Mouse (Mus musculus): ENCODE results near the gene Noct. TPM values are rescaled to one million over a fixed set of nuclear protein-coding genes. Genes with fewer than 3 reads are reported as not detected.

Noct gene
- total and polyA plus RNA-seq, 3 experiments: 8.7 to 13.8 (median 12.0) TPM

DNA sequence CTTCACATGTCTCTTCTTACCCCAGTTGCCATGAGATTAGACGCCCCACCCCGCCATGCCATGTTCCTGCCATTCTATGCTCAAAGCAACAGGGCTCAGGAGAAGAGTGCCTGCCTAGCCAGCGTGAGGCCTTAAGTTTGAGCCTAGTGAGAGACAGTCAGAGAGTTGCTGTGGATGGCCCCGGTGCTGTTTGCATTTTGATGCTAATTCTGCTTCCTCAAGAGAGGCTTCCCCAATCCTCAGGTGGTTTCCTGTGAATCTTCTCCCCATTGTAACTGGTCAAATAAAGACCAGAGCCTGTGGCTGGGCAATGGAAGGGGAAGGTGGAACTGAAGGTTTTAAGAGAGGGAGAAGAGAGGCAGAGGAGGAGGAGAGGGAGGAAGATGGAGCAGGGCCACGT is 15.6 kb upstream of the Noct start (continued):
- TF ChIP-seq MEF2A (IDR thresholded peaks at IDR 0.05; ENCODE audit: borderline replicate concordance, low read depth, low read length) (no peak), MYC (IDR thresholded peaks at IDR 0.05; ENCODE audit: low read depth, low read length) (no peak), POLR2AphosphoS2 (IDR thresholded peaks at IDR 0.05; ENCODE audit: low read depth, low read length) (no peak)

DNA sequence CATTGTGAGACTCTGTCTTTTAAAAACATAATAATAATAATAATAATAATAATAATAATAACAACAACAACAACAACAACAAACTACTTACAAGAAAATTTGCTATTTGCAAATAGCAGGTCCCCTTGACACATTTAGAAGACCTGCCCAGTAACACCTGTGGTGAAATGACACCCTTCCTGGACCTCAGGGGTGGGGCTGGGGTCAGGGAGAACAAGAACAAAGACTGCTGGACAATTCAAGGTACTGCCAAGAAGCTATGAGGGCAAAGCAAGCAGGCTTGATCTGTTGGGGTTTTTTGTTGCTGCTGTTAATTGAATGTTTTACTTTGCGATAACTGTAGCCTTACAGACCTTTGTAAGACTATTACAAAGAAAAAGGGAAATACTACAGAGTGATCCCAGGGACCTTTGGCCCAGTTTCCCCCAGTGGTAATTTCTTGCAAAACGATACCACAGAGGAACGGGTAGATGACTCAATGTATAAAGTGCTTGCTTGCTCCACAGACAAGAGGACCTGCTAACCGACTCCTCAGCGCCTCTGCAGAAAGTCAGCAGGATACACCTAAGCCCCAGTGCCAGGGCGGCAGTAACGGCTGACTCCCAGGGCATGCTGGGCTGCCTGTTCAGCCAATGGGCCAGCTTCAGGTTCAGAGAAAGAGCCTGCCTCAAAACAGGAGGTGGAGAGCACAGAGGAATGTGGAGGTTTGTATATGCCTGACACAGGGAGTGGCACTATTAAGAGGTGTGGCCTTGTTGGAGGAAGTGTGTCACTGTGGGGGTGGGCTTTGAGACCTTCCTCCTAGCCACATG is 14.5 kb upstream of the Noct start:
- no peak overlapping the region for H3K4me3 ChIP-seq (replicated peaks in 1 of 3; ENCODE audit: low read depth in 2 of 3, low read length in 2 of 3, poor library complexity in 1 of 3)
- dilution Hi-C loops (cut with MboI; ENCODE audit: extremely low pct_ligation_motif_present, extremely low pct_unique_long_range_greater_than_20kb, low sequenced_read_pairs): no loop called here

DNA sequence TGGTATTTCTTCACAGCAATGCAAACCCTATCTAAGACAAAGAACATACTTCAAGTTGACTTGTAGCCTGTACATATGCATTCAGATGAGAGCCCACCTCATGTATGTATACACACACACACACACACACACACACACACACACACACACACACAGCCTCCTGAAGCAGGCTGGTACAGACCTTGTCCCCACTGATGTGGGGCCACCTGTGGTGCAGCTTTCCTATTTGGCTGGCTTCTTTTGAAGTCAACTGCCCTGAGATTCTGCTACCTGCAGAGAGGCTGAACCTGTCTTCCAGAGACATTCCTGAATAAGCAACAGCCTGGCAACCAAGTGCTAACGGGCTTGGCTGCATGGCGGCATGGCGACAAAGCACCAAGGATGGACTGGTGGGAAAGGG is 13.8 kb upstream of the Noct start:
- Histone ChIP-seq H3K27ac (ENCODE audit: insufficient read depth, low read depth) (no peak overlapping the region), H3K4me3 (replicated peaks in 1 of 3; ENCODE audit: low read depth in 2 of 3, low read length in 2 of 3, poor library complexity in 1 of 3) (no peak overlapping the region)
- in situ Hi-C loops (cut with MboI; ENCODE audit: low pct_ligation_motif_present, low pct_unique_long_range_greater_than_20kb, low sequenced_read_pairs): loop anchor here (25.0 kb wide), 1 partner anchor 773 kb away; the partner anchor contains the start of gene Slc7a11

More for the DNA sequence above, 14.5 kb upstream of the Noct start:
- no peaks in the 10 kb centered on the region for H3K27me3 ChIP-seq (replicated peaks)
- no peak for DNase-seq (ENCODE audit: extremely low read depth)
- no peak overlapping the region for H3K9ac ChIP-seq (ENCODE audit: insufficient read depth, low read depth)
- H3K27ac ChIP-seq (ENCODE audit: insufficient read depth, low read depth): no peak overlapping the region
- no peak overlapping the region for H3K4me2 ChIP-seq (ENCODE audit: insufficient read depth, low read depth, poor library complexity, severe bottlenecking)
- in situ Hi-C loops (cut with MboI; ENCODE audit: low pct_ligation_motif_present, low pct_unique_long_range_greater_than_20kb, low sequenced_read_pairs): loop anchor here (25.0 kb wide), 1 partner anchor 772 kb away; the partner anchor contains the start of gene Slc7a11
- H3K4me1 ChIP-seq (ENCODE audit: control insufficient read depth in 1 of 2, insufficient read depth in 2 of 2): peaks cover 0 to 16% of the 10 kb centered on the region in 2 experiments; a peak in 2 of 4 replicates
- no peak for TF ChIP-seq SIN3A (IDR thresholded peaks at IDR 0.05; ENCODE audit: low read length)
- no peak for TF ChIP-seq USF2 (conservative IDR thresholded peaks at IDR 0.05; ENCODE audit: low read depth, low read length)
- no peak for TF ChIP-seq ZNF384 (IDR thresholded peaks at IDR 0.05; ENCODE audit: low read depth, low read length)
- no peak for TF ChIP-seq CHD1 (IDR thresholded peaks at IDR 0.05; ENCODE audit: low read depth, low read length)
- no peak for TF ChIP-seq TBP (conservative IDR thresholded peaks at IDR 0.05; ENCODE audit: low read depth, low read length)
- TF ChIP-seq MEF2A (IDR thresholded peaks at IDR 0.05; ENCODE audit: borderline replicate concordance, low read depth, low read length): no peak
- no peak for TF ChIP-seq MAZ (IDR thresholded peaks at IDR 0.05; ENCODE audit: low read depth, low read length)
- no peak for TF ChIP-seq MAX (IDR thresholded peaks at IDR 0.05; ENCODE audit: low read length)
- no peak for TF ChIP-seq RCOR1 (conservative IDR thresholded peaks at IDR 0.05; ENCODE audit: low read depth, low read length)
- no peak for TF ChIP-seq ETS1 (conservative IDR thresholded peaks at IDR 0.05; ENCODE audit: low read depth, low read length)
- TF ChIP-seq NELFE (IDR thresholded peaks at IDR 0.05; ENCODE audit: low read depth, low read length): no peak
- TF ChIP-seq SMC3 (IDR thresholded peaks at IDR 0.05; ENCODE audit: low read depth, low read length): no peak
- no peak for TF ChIP-seq CTCF (conservative IDR thresholded peaks at IDR 0.05 in 1 of 2, IDR thresholded peaks at IDR 0.05 in 1 of 2; ENCODE audit: low read depth in 2 of 2, low read length in 2 of 2)
- TF ChIP-seq E2F4 (IDR thresholded peaks at IDR 0.05; ENCODE audit: insufficient replicate concordance, low read depth, low read length): no peak
- TF ChIP-seq PAX5 (IDR thresholded peaks at IDR 0.05; ENCODE audit: low read length): no peak
- TF ChIP-seq IRF4 (IDR thresholded peaks at IDR 0.05; ENCODE audit: low read depth, low read length): no peak
- TF ChIP-seq RAD21 (IDR thresholded peaks at IDR 0.05; ENCODE audit: low read depth, low read length): no peak
- no peak for TF ChIP-seq TCF12 (IDR thresholded peaks at IDR 0.05; ENCODE audit: low read depth, low read length)
- H3K36me3 ChIP-seq (replicated peaks in 1 of 2; ENCODE audit: control insufficient read depth in 1 of 2, insufficient read depth in 1 of 2, low read length in 1 of 2): peaks cover 0 to 32% of the 10 kb centered on the region in 2 experiments
- no peaks in the 10 kb centered on the region for H3K79me2 ChIP-seq (replicated peaks; ENCODE audit: control insufficient read depth, extremely low read depth, insufficient read depth, poor library complexity, severe bottlenecking)
- no peaks in the 10 kb centered on the region for H3K9me3 ChIP-seq (replicated peaks; ENCODE audit: low read length)

More for the DNA sequence above, 13.8 kb upstream of the Noct start:
- peaks cover 0 to 26% of the 10 kb centered on the region in 2 experiments for H3K36me3 ChIP-seq (replicated peaks in 1 of 2; ENCODE audit: control insufficient read depth in 1 of 2, insufficient read depth in 1 of 2, low read length in 1 of 2)
- H3K27me3 ChIP-seq (replicated peaks): no peaks in the 10 kb centered on the region
- dilution Hi-C loops (cut with MboI; ENCODE audit: extremely low pct_ligation_motif_present, extremely low pct_unique_long_range_greater_than_20kb, low sequenced_read_pairs): no loop called here
- no peak overlapping the region for H3K9ac ChIP-seq (ENCODE audit: insufficient read depth, low read depth)
- H3K4me1 ChIP-seq (ENCODE audit: control insufficient read depth in 1 of 2, insufficient read depth in 2 of 2): peaks cover 0 to 16% of the 10 kb centered on the region in 2 experiments; a peak in 2 of 4 replicates
- no peaks in the 10 kb centered on the region for H3K79me2 ChIP-seq (replicated peaks; ENCODE audit: control insufficient read depth, extremely low read depth, insufficient read depth, poor library complexity, severe bottlenecking)
- no peak for DNase-seq (ENCODE audit: extremely low read depth)
- H3K4me2 ChIP-seq (ENCODE audit: insufficient read depth, low read depth, poor library complexity, severe bottlenecking): no peak overlapping the region
- TF ChIP-seq NELFE (IDR thresholded peaks at IDR 0.05; ENCODE audit: low read depth, low read length) (no peak), CHD1 (IDR thresholded peaks at IDR 0.05; ENCODE audit: low read depth, low read length) (no peak), POLR2A (IDR thresholded peaks at IDR 0.05; ENCODE audit: low read depth, low read length) (no peak), MXI1 (IDR thresholded peaks at IDR 0.05; ENCODE audit: low read depth, low read length) (no peak), TBP (conservative IDR thresholded peaks at IDR 0.05; ENCODE audit: low read depth, low read length) (no peak), BHLHE40 (IDR thresholded peaks at IDR 0.05; ENCODE audit: low read depth, low read length) (no peak), EP300 (IDR thresholded peaks at IDR 0.05; ENCODE audit: low read length) (no peak), ZNF384 (IDR thresholded peaks at IDR 0.05; ENCODE audit: low read depth, low read length) (no peak), IRF4 (IDR thresholded peaks at IDR 0.05; ENCODE audit: low read depth, low read length) (no peak), ETS1 (conservative IDR thresholded peaks at IDR 0.05; ENCODE audit: low read depth, low read length) (no peak), GABPA (IDR thresholded peaks at IDR 0.05; ENCODE audit: insufficient replicate concordance, low read depth, low read length) (no peak)
- H3K9me3 ChIP-seq (replicated peaks; ENCODE audit: low read length): no peaks in the 10 kb centered on the region

All from CH12.LX (cell line).